Mouse (Mus musculus): ENCODE results near the gene Alk.

The Alk gene

GRCm38 (mm10) chr17:71881369-71881768 lies 723.1 kb downstream of the Alk start:
- in situ Hi-C loops (cut with MboI; ENCODE audit: low pct_unique_long_range_greater_than_20kb in 1 of 2, low sequenced_read_pairs in 2 of 2, unreplicated experiment in 1 of 2) = loop anchor here in 1 of 2 experiments (25.0 kb wide), 1 partner anchor 319 kb away; the partner anchor contains the start of gene Spdya

GRCm38 (mm10) chr17:71875492-71875891 lies 728.9 kb downstream of the Alk start:
- in situ Hi-C loops (cut with MboI; ENCODE audit: low pct_unique_long_range_greater_than_20kb in 1 of 2, low sequenced_read_pairs in 2 of 2, unreplicated experiment in 1 of 2) = loop anchor here (10.0 to 25.0 kb wide), 2 partner anchors 201 to 313 kb away; partner anchors contain the start of genes Spdya (in 1 of the 2) and Togaram2 (in 1 of the 2)

GRCm38 (mm10) chr17:71874795-71875194 lies 729.6 kb downstream of the Alk start:
- in situ Hi-C loops (cut with MboI; ENCODE audit: low pct_unique_long_range_greater_than_20kb in 1 of 2, low sequenced_read_pairs in 2 of 2, unreplicated experiment in 1 of 2) = loop anchor here (5.0 to 25.0 kb wide), 4 partner anchors 182 to 337 kb away; partner anchors contain the start of genes Ndc80 (in 1 of the 2), Spdya (in 1 of the 2) and Togaram2 (in 1 of the 2)

GRCm38 (mm10) chr17:71874077-71874476 lies 730.4 kb downstream of the Alk start:
- in situ Hi-C loops (cut with MboI; ENCODE audit: low pct_unique_long_range_greater_than_20kb in 1 of 2, low sequenced_read_pairs in 2 of 2, unreplicated experiment in 1 of 2) = loop anchor here (5.0 to 25.0 kb wide), 3 partner anchors 182 to 337 kb away; partner anchors contain the start of genes Ndc80 (in 1 of the 2) and Togaram2 (in 1 of the 2)

GRCm38 (mm10) chr17:71872976-71873375 lies 731.5 kb downstream of the Alk start:
- in situ Hi-C loops (cut with MboI; ENCODE audit: low pct_unique_long_range_greater_than_20kb in 1 of 2, low sequenced_read_pairs in 2 of 2, unreplicated experiment in 1 of 2) = loop anchor here (5.0 to 25.0 kb wide), 3 partner anchors 181 to 336 kb away; partner anchors contain the start of genes Ndc80 (in 1 of the 2) and Togaram2 (in 1 of the 2)

GRCm38 (mm10) chr17:71871981-71872380 lies 732.4 kb downstream of the Alk start:
- in situ Hi-C loops (cut with MboI; ENCODE audit: low pct_unique_long_range_greater_than_20kb in 1 of 2, low sequenced_read_pairs in 2 of 2, unreplicated experiment in 1 of 2) = loop anchor here (5.0 to 25.0 kb wide), 3 partner anchors 180 to 335 kb away; partner anchors contain the start of genes Ndc80 (in 1 of the 2) and Togaram2 (in 1 of the 2)

GRCm38 (mm10) chr17:71870641-71871040 lies 733.8 kb downstream of the Alk start:
- in situ Hi-C loops (cut with MboI; ENCODE audit: low pct_unique_long_range_greater_than_20kb in 1 of 2, low sequenced_read_pairs in 2 of 2, unreplicated experiment in 1 of 2) = loop anchor here (5.0 to 25.0 kb wide), 3 partner anchors 178 to 333 kb away; partner anchors contain the start of genes Ndc80 (in 1 of the 2) and Togaram2 (in 1 of the 2)

GRCm38 (mm10) chr17:71870232-71870621 lies 734.2 kb downstream of the Alk start:
- in situ Hi-C loops (cut with MboI; ENCODE audit: low pct_unique_long_range_greater_than_20kb in 1 of 2, low sequenced_read_pairs in 2 of 2, unreplicated experiment in 1 of 2) = loop anchor here (5.0 to 25.0 kb wide), 3 partner anchors 178 to 333 kb away; partner anchors contain the start of genes Ndc80 (in 1 of the 2) and Togaram2 (in 1 of the 2)

GRCm38 (mm10) chr17:71869372-71870231 lies 734.8 kb downstream of the Alk start:
- in situ Hi-C loops (cut with MboI; ENCODE audit: low pct_unique_long_range_greater_than_20kb in 1 of 2, low sequenced_read_pairs in 2 of 2, unreplicated experiment in 1 of 2) = loop anchor here (5.0 to 25.0 kb wide), 3 partner anchors 177 to 332 kb away; partner anchors contain the start of genes Ndc80 (in 1 of the 2) and Togaram2 (in 1 of the 2)

- in situ Hi-C loops (cut with MboI; ENCODE audit: low pct_unique_long_range_greater_than_20kb in 1 of 2, low sequenced_read_pairs in 2 of 2, unreplicated experiment in 1 of 2) = loop anchor here in 1 of 2 experiments (25.0 kb wide), 1 partner anchor 332 kb away; the partner anchor contains the start of gene Ndc80
Observed at GRCm38 (mm10) chr17:71868828-71869227, 735.6 kb downstream of the Alk start.

- in situ Hi-C loops (cut with MboI; ENCODE audit: low pct_unique_long_range_greater_than_20kb in 1 of 2, low sequenced_read_pairs in 2 of 2, unreplicated experiment in 1 of 2) = loop anchor here in 1 of 2 experiments (25.0 kb wide), 1 partner anchor 331 kb away; the partner anchor contains the start of gene Ndc80
Observed at GRCm38 (mm10) chr17:71867892-71868291, 736.5 kb downstream of the Alk start.

- in situ Hi-C loops (cut with MboI; ENCODE audit: low pct_unique_long_range_greater_than_20kb in 1 of 2, low sequenced_read_pairs in 2 of 2, unreplicated experiment in 1 of 2) = loop anchor here in 1 of 2 experiments (25.0 kb wide), 1 partner anchor 328 kb away; the partner anchor contains the start of gene Ndc80
Observed at GRCm38 (mm10) chr17:71865437-71865836, 739.0 kb downstream of the Alk start.

- in situ Hi-C loops (cut with MboI; ENCODE audit: low pct_unique_long_range_greater_than_20kb in 1 of 2, low sequenced_read_pairs in 2 of 2, unreplicated experiment in 1 of 2) = loop anchor here in 1 of 2 experiments (25.0 kb wide), 1 partner anchor 327 kb away; the partner anchor contains the start of gene Ndc80
Observed at GRCm38 (mm10) chr17:71864039-71864438, 740.4 kb downstream of the Alk start.

GRCm38 (mm10) chr17:71862895-71863294 lies 741.5 kb downstream of the Alk start:
- in situ Hi-C loops (cut with MboI; ENCODE audit: low pct_unique_long_range_greater_than_20kb in 1 of 2, low sequenced_read_pairs in 2 of 2, unreplicated experiment in 1 of 2) = loop anchor here in 1 of 2 experiments (25.0 kb wide), 1 partner anchor 326 kb away; the partner anchor contains the start of gene Ndc80

- in situ Hi-C loops (cut with MboI; ENCODE audit: low pct_unique_long_range_greater_than_20kb in 1 of 2, low sequenced_read_pairs in 2 of 2, unreplicated experiment in 1 of 2) = loop anchor here in 1 of 2 experiments (25.0 kb wide), 1 partner anchor 325 kb away; the partner anchor contains the start of gene Ndc80
Observed at GRCm38 (mm10) chr17:71862184-71862583, 742.2 kb downstream of the Alk start.

- in situ Hi-C loops (cut with MboI; ENCODE audit: low pct_unique_long_range_greater_than_20kb in 1 of 2, low sequenced_read_pairs in 2 of 2, unreplicated experiment in 1 of 2) = no loop called here
Observed at GRCm38 (mm10) chr17:71831960-71832359, 772.5 kb downstream of the Alk start.

GRCm38 (mm10) chr17:71828647-71829414 lies 775.6 kb downstream of the Alk start:
- in situ Hi-C loops (cut with MboI; ENCODE audit: low pct_unique_long_range_greater_than_20kb in 1 of 2, low sequenced_read_pairs in 2 of 2, unreplicated experiment in 1 of 2) = no loop called here

GRCm38 (mm10) chr17:71827627-71828026 lies 776.8 kb downstream of the Alk start:
- in situ Hi-C loops (cut with MboI; ENCODE audit: low pct_unique_long_range_greater_than_20kb in 1 of 2, low sequenced_read_pairs in 2 of 2, unreplicated experiment in 1 of 2) = no loop called here
